13 mouse cellular contexts compared by ENCODE assay signal in the genomic region with DNA sequence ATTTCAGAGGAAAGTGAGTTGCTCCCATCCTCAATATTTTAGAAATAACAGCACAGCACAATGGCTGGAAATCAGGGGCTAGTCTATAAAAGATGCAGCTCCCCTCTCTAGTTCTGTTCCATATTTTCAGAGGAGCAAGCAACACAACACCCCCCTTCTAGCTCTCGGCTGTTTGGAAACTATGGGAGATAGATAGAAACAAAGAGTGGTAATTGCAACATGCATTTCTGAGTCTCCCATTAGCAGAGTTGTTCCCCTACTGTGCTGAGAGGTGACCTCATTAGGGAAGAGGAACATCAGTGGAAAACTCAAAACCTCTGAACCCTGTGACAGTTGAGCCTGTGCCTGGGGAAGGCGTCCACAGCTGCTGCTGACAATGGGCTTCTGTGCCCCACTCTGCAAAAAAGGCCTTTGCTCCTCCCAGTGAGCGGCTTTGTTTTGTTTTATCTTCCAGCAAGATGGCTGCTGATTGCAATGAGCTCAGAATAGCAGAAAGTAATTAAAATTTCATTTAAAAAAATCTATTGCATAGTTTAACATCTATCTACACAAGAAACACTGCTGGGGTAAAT.
DNase-seq lines count a peak whose midpoint lies in the region; ATAC-seq and TF ChIP-seq lines count a peak whose summit lies in the region.
"Had no signal": no experiment of that assay in that cellular context is flagged by ENCODE, and none has a peak within 500 bp of the region (broad histone marks: within the 10 kb centered on the region; RNA-seq: fewer than 3 reads in every experiment).

No protein-coding gene starts in this region.

- H3K27me3 ChIP-seq in forebrain, embryonic 13.5 days: no peaks in the 10 kb centered on the region
- H3K27me3 ChIP-seq: Patski; stomach, embryonic 15.5 days had no signal

- peaks cover 43% of the 10 kb centered on the region for H3K4me1 ChIP-seq in forebrain, embryonic 13.5 days
- peaks cover 7% of the 10 kb centered on the region for H3K4me1 ChIP-seq in olfactory bulb, adult 2 months (ENCODE audit: control insufficient read depth, insufficient read depth, low read length)
- H3K4me1 ChIP-seq: stomach, embryonic 15.5 days had no signal

- peak overlapping the region; percentile 72 for H3K27ac ChIP-seq in forebrain, embryonic 13.5 days
- peak overlapping the region; percentile 78 for H3K27ac ChIP-seq in olfactory bulb, adult 2 months (ENCODE audit: insufficient read depth, low read depth, low read length)
- H3K27ac ChIP-seq: stomach, embryonic 15.5 days had no signal

- no peaks in the 10 kb centered on the region for H3K9me3 ChIP-seq in forebrain, embryonic 13.5 days (replicated peaks)
- H3K9me3 ChIP-seq: stomach, embryonic 15.5 days had no signal

- no peak for TF ChIP-seq POLR2A in olfactory bulb, adult 2 months (IDR thresholded peaks at IDR 0.05; ENCODE audit: insufficient read depth, low read depth, low read length)

- TF ChIP-seq CTCF in olfactory bulb, adult 2 months (IDR thresholded peaks at IDR 0.05; ENCODE audit: insufficient read depth, low read depth, low read length): no peak

- ATAC-seq in forebrain, embryonic 13.5 days: peak; percentile 69
- ATAC-seq: Patski had no signal

- H3K9ac ChIP-seq in forebrain, embryonic 13.5 days: no peak overlapping the region
- H3K9ac ChIP-seq: lung, embryonic 14.5 days; stomach, embryonic 15.5 days had no signal

- no peak overlapping the region for H3K4me3 ChIP-seq in forebrain, embryonic 13.5 days
- no peak overlapping the region for H3K4me3 ChIP-seq in olfactory bulb, adult 2 months (ENCODE audit: insufficient read depth, low read depth, low read length)
- H3K4me3 ChIP-seq: stomach, embryonic 15.5 days had no signal

- 0 out of 2 replicates have a peak overlapping the region, but pooled peaks have one; percentile 3 for H3K4me2 ChIP-seq in forebrain, embryonic 13.5 days
- H3K4me2 ChIP-seq: lung, embryonic 14.5 days; stomach, embryonic 15.5 days had no signal

- intact Hi-C loops in heart, postnatal 14 days (cut with DNase I): no loop called here

- 11% methylated on average over 3 of the region's 3 CpGs for WGBS in forebrain, embryonic 13.5 days
- 17% methylated on average over 3 of the region's 3 CpGs for WGBS in olfactory bulb, adult 2 months

- peak; percentile 26 to 56 for DNase-seq in layer of hippocampus, adult 18-20 months (ENCODE audit: low spot score in 2 of 2)
- no peak for DNase-seq in layer of hippocampus, postnatal 25 days (ENCODE audit: extremely low spot score in 1 of 2, low spot score in 1 of 2)
- peak; percentile 44 to 66 for DNase-seq in layer of hippocampus, adult 8-10 months (ENCODE audit: low spot score in 2 of 2)
- DNase-seq in heart, postnatal 14 days: no peak
- no peak for DNase-seq in adrenal gland, postnatal 25 days
- no peak for DNase-seq in gastrocnemius, postnatal 4 days (ENCODE audit: low spot score in 2 of 2)
- DNase-seq: cerebellum, postnatal 36 days; lung, embryonic 14.5 days; right cerebral cortex, postnatal 25 days had no signal

- H3K36me3 ChIP-seq in forebrain, embryonic 13.5 days (ENCODE audit: poor library complexity, severe bottlenecking): 0 out of 2 replicates have a peak, but pooled peaks cover 2% of the 10 kb centered on the region
- H3K36me3 ChIP-seq: stomach, embryonic 15.5 days had no signal

Comparison
In these comparisons a context has a peak if more than half of its experiments do, and no peak if none do; other contexts are left out.
1. DNase-seq: peak in layer of hippocampus, adult 18-20 months (2 of 2) and layer of hippocampus, adult 8-10 months (2 of 2); none in layer of hippocampus, postnatal 25 days (0 of 2), heart, postnatal 14 days (0 of 2), adrenal gland, postnatal 25 days (single experiment) and gastrocnemius, postnatal 4 days (0 of 2).